Mouse (Mus musculus): ENCODE results near the gene Gm10197.

Gene Gm10197

GRCm38 (mm10) chr19:53369469-53370043 lies 2.0 kb downstream of the Gm10197 start:
- in situ Hi-C loops (cut with MboI; ENCODE audit: low pct_unique_long_range_greater_than_20kb in 1 of 2, low sequenced_read_pairs in 2 of 2, unreplicated experiment in 1 of 2), result loop anchor here (10.0 to 25.0 kb wide), 2 partner anchors 295 to 307 kb away; no protein-coding TSS in a partner anchor

GRCm38 (mm10) chr19:53366881-53367280 lies 4.7 kb downstream of the Gm10197 start:
- in situ Hi-C loops (cut with MboI; ENCODE audit: low pct_unique_long_range_greater_than_20kb in 1 of 2, low sequenced_read_pairs in 2 of 2, unreplicated experiment in 1 of 2), result loop anchor here (10.0 to 25.0 kb wide), 2 partner anchors 292 to 305 kb away; no protein-coding TSS in a partner anchor

GRCm38 (mm10) chr19:53366057-53366775 lies 5.3 kb downstream of the Gm10197 start:
- in situ Hi-C loops (cut with MboI; ENCODE audit: low pct_unique_long_range_greater_than_20kb in 1 of 2, low sequenced_read_pairs in 2 of 2, unreplicated experiment in 1 of 2), result loop anchor here (10.0 to 25.0 kb wide), 2 partner anchors 291 to 304 kb away; no protein-coding TSS in a partner anchor

- in situ Hi-C loops (cut with MboI; ENCODE audit: low pct_unique_long_range_greater_than_20kb in 1 of 2, low sequenced_read_pairs in 2 of 2, unreplicated experiment in 1 of 2), result loop anchor here (5.0 to 25.0 kb wide), 3 partner anchors 118 to 303 kb away; no protein-coding TSS in a partner anchor
These were observed 6.6 kb downstream of the Gm10197 start for GRCm38 (mm10) chr19:53364963-53365362.

- in situ Hi-C loops (cut with MboI; ENCODE audit: low pct_unique_long_range_greater_than_20kb in 1 of 2, low sequenced_read_pairs in 2 of 2, unreplicated experiment in 1 of 2), result loop anchor here (5.0 to 25.0 kb wide), 3 partner anchors 117 to 302 kb away; no protein-coding TSS in a partner anchor
These were observed 7.0 kb downstream of the Gm10197 start for GRCm38 (mm10) chr19:53364551-53364950.

GRCm38 (mm10) chr19:53362967-53363366 lies 8.6 kb downstream of the Gm10197 start:
- in situ Hi-C loops (cut with MboI; ENCODE audit: low pct_unique_long_range_greater_than_20kb in 1 of 2, low sequenced_read_pairs in 2 of 2, unreplicated experiment in 1 of 2), result loop anchor here (5.0 to 25.0 kb wide), 3 partner anchors 116 to 301 kb away; no protein-coding TSS in a partner anchor

- in situ Hi-C loops (cut with MboI; ENCODE audit: low pct_unique_long_range_greater_than_20kb in 1 of 2, low sequenced_read_pairs in 2 of 2, unreplicated experiment in 1 of 2), result loop anchor here (5.0 to 25.0 kb wide), 3 partner anchors 113 to 298 kb away; no protein-coding TSS in a partner anchor
These were observed 11.2 kb downstream of the Gm10197 start for GRCm38 (mm10) chr19:53360265-53360958.

GRCm38 (mm10) chr19:53359160-53360033 lies 12.2 kb downstream of the Gm10197 start:
- in situ Hi-C loops (cut with MboI; ENCODE audit: low pct_unique_long_range_greater_than_20kb in 1 of 2, low sequenced_read_pairs in 2 of 2, unreplicated experiment in 1 of 2), result loop anchor here (5.0 to 25.0 kb wide), 3 partner anchors 112 to 297 kb away; no protein-coding TSS in a partner anchor

GRCm38 (mm10) chr19:53355065-53355464 lies 16.5 kb downstream of the Gm10197 start:
- in situ Hi-C loops (cut with MboI; ENCODE audit: low pct_unique_long_range_greater_than_20kb in 1 of 2, low sequenced_read_pairs in 2 of 2, unreplicated experiment in 1 of 2), result loop anchor here in 1 of 2 experiments (25.0 kb wide), 1 partner anchor 293 kb away; no protein-coding TSS in a partner anchor

GRCm38 (mm10) chr19:53354271-53355000 lies 17.1 kb downstream of the Gm10197 start:
- in situ Hi-C loops (cut with MboI; ENCODE audit: low pct_unique_long_range_greater_than_20kb in 1 of 2, low sequenced_read_pairs in 2 of 2, unreplicated experiment in 1 of 2), result loop anchor here in 1 of 2 experiments (25.0 kb wide), 1 partner anchor 292 kb away; no protein-coding TSS in a partner anchor

GRCm38 (mm10) chr19:53353864-53354263 lies 17.7 kb downstream of the Gm10197 start:
- in situ Hi-C loops (cut with MboI; ENCODE audit: low pct_unique_long_range_greater_than_20kb in 1 of 2, low sequenced_read_pairs in 2 of 2, unreplicated experiment in 1 of 2), result loop anchor here in 1 of 2 experiments (25.0 kb wide), 1 partner anchor 292 kb away; no protein-coding TSS in a partner anchor

- in situ Hi-C loops (cut with MboI; ENCODE audit: low pct_unique_long_range_greater_than_20kb in 1 of 2, low sequenced_read_pairs in 2 of 2, unreplicated experiment in 1 of 2), result no loop called here
These were observed 25.8 kb downstream of the Gm10197 start for GRCm38 (mm10) chr19:53345766-53346165.

- in situ Hi-C loops (cut with MboI; ENCODE audit: low pct_unique_long_range_greater_than_20kb in 1 of 2, low sequenced_read_pairs in 2 of 2, unreplicated experiment in 1 of 2), result no loop called here
These were observed 27.5 kb downstream of the Gm10197 start for GRCm38 (mm10) chr19:53344062-53344461.

GRCm38 (mm10) chr19:53343174-53343881 lies 28.2 kb downstream of the Gm10197 start:
- in situ Hi-C loops (cut with MboI; ENCODE audit: low pct_unique_long_range_greater_than_20kb in 1 of 2, low sequenced_read_pairs in 2 of 2, unreplicated experiment in 1 of 2), result no loop called here

- in situ Hi-C loops (cut with MboI; ENCODE audit: low pct_unique_long_range_greater_than_20kb in 1 of 2, low sequenced_read_pairs in 2 of 2, unreplicated experiment in 1 of 2), result no loop called here
These were observed 31.1 kb downstream of the Gm10197 start for GRCm38 (mm10) chr19:53340423-53340822.

- in situ Hi-C loops (cut with MboI; ENCODE audit: low pct_unique_long_range_greater_than_20kb in 1 of 2, low sequenced_read_pairs in 2 of 2, unreplicated experiment in 1 of 2), result no loop called here
These were observed 36.3 kb downstream of the Gm10197 start for GRCm38 (mm10) chr19:53335241-53335640.

GRCm38 (mm10) chr19:53333730-53334129 lies 37.8 kb downstream of the Gm10197 start:
- in situ Hi-C loops (cut with MboI; ENCODE audit: low pct_unique_long_range_greater_than_20kb in 1 of 2, low sequenced_read_pairs in 2 of 2, unreplicated experiment in 1 of 2), result no loop called here
